Mouse (Mus musculus) limb, embryonic 14.5 days (tissue): ENCODE measurements around the gene Skida1. TPM values are rescaled to one million over a fixed set of nuclear protein-coding genes. Genes with fewer than 3 reads are reported as not detected.

ENCODE experiments used
- ATAC-seq: fragments of 200-750 bp; cut with Nextera tagmentation; 2 replicates; pipeline ENCODE4 v1.8.0; 2017; ENCODE audit warnings: low read depth, moderate number of reproducible peaks, moderate TSS enrichment; ENCODE audit not compliant: low FRiP score
- DNase-seq: peaks from one replicate; pipeline ENCODE4 v3.0.0-alpha.2; 2015; ENCODE audit warnings: low spot score
- H3K27ac ChIP-seq: fragments of 300-500 bp; sonication (generic); replicated peaks from 2 replicates; pipeline ENCODE4 v1.5.1; 2014; ENCODE audit warnings: low read depth, mild to moderate bottlenecking, low read length, moderate library complexity, mixed read lengths
- H3K27me3 ChIP-seq: fragments of 300-500 bp; sonication (generic); 2 replicates; pipeline ENCODE4 v1.6.1; 2014; ENCODE audit warnings: low read length, mixed read lengths; ENCODE audit not compliant: control insufficient read depth, insufficient read depth
- H3K36me3 ChIP-seq: fragments of 300-500 bp; sonication (generic); 2 replicates; pipeline ENCODE4 v1.6.1; 2014; ENCODE audit warnings: mild to moderate bottlenecking, low read length, moderate library complexity, mixed read lengths; ENCODE audit not compliant: control insufficient read depth, insufficient read depth
- H3K4me1 ChIP-seq: fragments of 300-500 bp; sonication (generic); 2 replicates; pipeline ENCODE4 v1.6.1; 2014; ENCODE audit warnings: antibody characterized with exemption, low read length, mixed read lengths; ENCODE audit not compliant: control insufficient read depth, insufficient read depth
- H3K4me2 ChIP-seq: fragments of 300-500 bp; sonication (generic); replicated peaks from 2 replicates; pipeline ENCODE4 v1.6.1; 2014; ENCODE audit warnings: low read depth, mild to moderate bottlenecking, low read length, moderate library complexity; ENCODE audit not compliant: severe bottlenecking
- H3K4me3 ChIP-seq: fragments of 300-500 bp; sonication (generic); replicated peaks from 2 replicates; pipeline ENCODE4 v1.5.1; 2014; ENCODE audit warnings: low read length
- H3K9ac ChIP-seq: fragments of 300-500 bp; sonication (generic); 2 replicates; pipeline ENCODE4 v1.6.1; 2014; ENCODE audit warnings: mild to moderate bottlenecking, low read depth, low read length, moderate library complexity; ENCODE audit not compliant: severe bottlenecking
- H3K9me3 ChIP-seq: fragments of 300-500 bp; sonication (generic); 2 replicates; pipeline ENCODE4 v1.6.1; 2016; ENCODE audit warnings: low read length; ENCODE audit not compliant: control insufficient read depth
- POLR2A ChIP-seq: fragments of 200-500 bp; IDR thresholded peaks from 2 replicates; pipeline ENCODE4 v1.8.0; 2012; ENCODE audit warnings: inconsistent platforms, mild to moderate bottlenecking, moderate library complexity, borderline replicate concordance; ENCODE audit not compliant: insufficient read depth, insufficient read length; ENCODE audit errors: extremely low read depth
- WGBS: fragments of 180-500 bp; shearing (Covaris S2); extraction: QIAGEN DNeasy Blood & Tissue Kit; methylation state at CpG from one replicate; pipeline ENCODE4 v1.1.7; 2014; 5-methylcytosine and 5-hydroxymethylcytosine counted together
- polyA plus RNA-seq, 2 experiments: library from polyadenylated mRNA; depleted of rRNA in 1 of 2; stranded (reverse) in 1 of 2; unstranded in 1 of 2; fragments of >200 nt; fragmentation: Nextera tagmentation in 1 of 2; extraction: Ambion mirVana in 1 of 2; gene quantifications; 2 replicates each; pipeline versions ENCODE4 v1.2.1 to v1.2.3; 2012 to 2014

Gene Skida1
- polyA plus RNA-seq, 2 experiments, result 8.2 to 19.0 TPM

GRCm38 (mm10) chr2:18059063-18059462 is 10.2 kb upstream of the Skida1 start:
- ATAC-seq (no peak), DNase-seq (no peak)
- peaks cover 16% of the 10 kb centered on the region for H3K4me1 ChIP-seq
- H3K27me3 ChIP-seq, result no peaks in the 10 kb centered on the region
- no peak overlapping the region for H3K4me3 ChIP-seq
- no peak overlapping the region for H3K27ac ChIP-seq
- no peak overlapping the region for H3K9ac ChIP-seq
- no peak overlapping the region for H3K4me2 ChIP-seq
- TF ChIP-seq POLR2A, result no peak
- no peaks in the 10 kb centered on the region for H3K9me3 ChIP-seq
- no peaks in the 10 kb centered on the region for H3K36me3 ChIP-seq
- WGBS, result 45% methylated on average over 2 of the region's 2 CpGs

DNA sequence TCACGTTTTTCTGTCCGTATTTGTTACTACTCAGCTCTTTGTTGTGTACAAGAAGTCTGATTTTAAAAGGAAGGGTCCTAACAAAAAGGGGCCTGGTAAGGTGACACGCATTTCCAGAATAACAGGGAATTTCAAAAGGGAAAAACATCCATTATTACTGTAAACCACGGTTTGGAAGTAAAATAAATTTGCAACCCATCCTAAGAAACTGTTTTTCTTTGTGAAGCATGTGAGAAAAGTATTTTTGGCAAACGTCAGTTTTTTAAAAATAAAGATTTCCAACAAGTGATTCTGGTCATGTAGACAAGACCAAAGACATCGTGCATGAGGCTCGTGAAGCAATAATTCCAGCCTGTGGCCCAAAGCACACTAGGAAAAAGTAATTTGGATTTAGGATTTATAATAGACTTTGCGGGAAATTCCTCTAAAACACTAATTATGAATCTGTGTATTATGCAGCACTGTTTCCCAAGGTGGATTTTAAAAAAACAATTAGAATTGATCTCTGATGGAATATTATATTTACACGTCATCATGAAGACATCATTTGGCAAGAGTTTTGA is 9.4 kb upstream of the Skida1 start:
- peak overlapping the region; percentile 89 for H3K9ac ChIP-seq
- peaks cover 16% of the 10 kb centered on the region for H3K4me1 ChIP-seq
- H3K27me3 ChIP-seq, result no peaks in the 10 kb centered on the region
- WGBS, result 15% methylated on average over 9 of the region's 9 CpGs
- ATAC-seq (no peak), DNase-seq (no peak)
- no peaks in the 10 kb centered on the region for H3K9me3 ChIP-seq
- H3K27ac ChIP-seq, result peak overlapping the region; percentile 99
- peak overlapping the region; percentile 97 for H3K4me2 ChIP-seq
- no peak for TF ChIP-seq POLR2A
- peak overlapping the region; percentile 50 for H3K4me3 ChIP-seq
- H3K36me3 ChIP-seq, result no peaks in the 10 kb centered on the region

DNA sequence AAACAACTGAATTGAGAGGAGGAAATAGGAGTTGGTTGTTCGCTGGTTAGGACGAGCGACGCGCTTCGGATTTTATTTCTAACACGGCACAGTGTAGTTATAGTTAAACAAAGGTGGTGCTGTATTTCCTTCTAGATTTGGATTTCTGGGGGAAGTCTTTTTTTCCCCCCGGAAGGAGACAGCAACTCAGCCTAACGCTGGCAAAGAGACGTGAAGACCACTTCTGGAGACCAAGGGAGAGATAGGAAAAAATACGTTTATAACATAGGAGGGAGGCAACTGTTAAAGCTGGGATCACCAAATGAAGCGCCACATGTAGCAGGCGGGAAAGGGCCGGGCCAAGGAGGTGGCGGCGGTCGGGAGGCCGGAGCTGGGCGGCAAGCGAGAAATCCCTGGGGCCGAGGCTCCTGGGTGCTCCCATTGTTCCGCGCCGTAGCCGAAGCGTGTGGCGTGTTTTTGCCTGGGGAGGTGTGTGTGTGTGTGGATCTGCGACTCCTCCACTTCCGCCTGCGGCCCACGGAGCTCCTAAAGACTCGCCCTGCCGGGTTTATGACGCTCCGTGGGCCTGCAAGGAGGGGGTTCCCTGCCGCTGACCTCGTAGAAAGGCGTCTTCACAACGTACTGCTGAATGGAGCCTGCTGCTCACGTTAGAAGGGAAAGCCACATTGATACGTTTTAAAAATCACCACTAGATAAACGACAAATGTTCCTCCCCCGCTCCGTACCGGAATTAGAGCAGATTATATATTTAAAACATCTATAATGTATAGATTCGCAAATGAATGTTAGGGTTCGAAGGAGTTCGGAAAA is 8.7 kb upstream of the Skida1 start:
- DNase-seq (peak; percentile 33), ATAC-seq (no peak)
- TF ChIP-seq POLR2A, result peak; percentile 7; the same call in 1 of the 2 replicates
- peak overlapping the region; percentile 97 for H3K4me2 ChIP-seq
- H3K27me3 ChIP-seq, result no peaks in the 10 kb centered on the region
- WGBS, result under 1% methylated on average over 45 of the region's 48 CpGs
- peak overlapping the region; percentile 89 for H3K9ac ChIP-seq
- H3K36me3 ChIP-seq, result no peaks in the 10 kb centered on the region
- H3K4me1 ChIP-seq, result peaks cover 16% of the 10 kb centered on the region
- no peaks in the 10 kb centered on the region for H3K9me3 ChIP-seq
- peak overlapping the region; percentile 99 for H3K27ac ChIP-seq
- peak overlapping the region; percentile 50 for H3K4me3 ChIP-seq

GRCm38 (mm10) chr2:18056786-18057255 is 8.0 kb upstream of the Skida1 start:
- TF ChIP-seq POLR2A, result peak; percentile 89; the same call in 1 of the 2 replicates
- Histone ChIP-seq H3K27me3 (no peaks in the 10 kb centered on the region), H3K27ac (peak overlapping the region; percentile 99), H3K4me2 (peak overlapping the region; percentile 97), H3K4me3 (peak overlapping the region; percentile 50), H3K36me3 (no peaks in the 10 kb centered on the region), H3K9ac (peak overlapping the region; percentile 89), H3K4me1 (peaks cover 16% of the 10 kb centered on the region), H3K9me3 (no peaks in the 10 kb centered on the region)
- ATAC-seq, result peak; percentile 93
- WGBS, result 1% methylated on average over 25 of the region's 50 CpGs
- peak; percentile 96 for DNase-seq

DNA sequence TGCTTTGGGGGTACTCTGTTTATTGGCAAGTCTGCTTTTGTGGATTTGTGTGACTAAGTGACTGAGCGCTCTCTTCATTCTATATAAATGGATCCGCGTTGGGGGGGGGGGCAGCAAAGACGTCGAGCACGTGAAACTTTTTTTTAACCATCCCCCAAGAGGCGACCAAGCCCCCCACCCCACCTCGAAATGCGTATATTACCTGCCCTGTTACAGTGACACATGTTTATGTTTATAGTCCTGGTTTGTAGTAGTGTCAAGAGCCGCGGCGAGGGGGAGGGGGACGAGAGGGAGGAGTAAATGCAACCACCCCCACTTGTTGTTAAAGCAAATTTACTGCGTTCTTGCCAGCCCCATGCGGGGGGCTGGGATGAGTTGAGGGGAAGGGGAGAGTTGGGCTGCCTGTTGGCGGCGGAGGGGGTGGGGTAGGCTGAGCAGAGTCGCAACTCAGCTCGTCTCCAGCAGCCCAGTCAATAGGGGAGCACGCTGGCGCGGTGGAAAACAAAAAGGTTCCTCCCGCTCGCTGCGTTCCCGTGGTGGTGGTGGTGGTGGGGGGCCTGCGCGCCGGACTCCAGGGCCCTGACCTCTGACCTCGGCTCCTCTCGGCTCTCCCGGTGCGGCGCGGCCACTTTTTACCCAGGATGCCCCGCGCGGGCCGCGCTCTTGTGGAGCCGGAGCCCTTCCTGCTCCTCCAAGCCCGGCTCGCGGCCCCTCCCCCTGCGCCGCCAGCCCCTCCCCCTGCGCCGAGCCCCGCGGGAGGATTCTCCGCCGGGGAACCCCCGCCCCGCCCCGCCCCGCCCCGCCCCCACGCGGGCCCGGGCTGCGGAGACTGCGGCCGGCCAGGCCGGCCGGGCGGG is 7.3 kb upstream of the Skida1 start:
- Histone ChIP-seq H3K9ac (peak overlapping the region; percentile 89), H3K9me3 (no peaks in the 10 kb centered on the region), H3K4me2 (peak overlapping the region; percentile 97), H3K27ac (peak overlapping the region; percentile 99), H3K27me3 (no peaks in the 10 kb centered on the region), H3K4me1 (peaks cover 21% of the 10 kb centered on the region), H3K4me3 (peak overlapping the region; percentile 50), H3K36me3 (no peaks in the 10 kb centered on the region)
- under 1% methylated on average over 31 of the region's 66 CpGs for WGBS
- ATAC-seq (peak; percentile 88), DNase-seq (peak; percentile 93)
- peak; percentile 30; the same call in 1 of the 2 replicates for TF ChIP-seq POLR2A
